ENCODE assay signal across 9 mouse cellular contexts in genomic region chr5:47014351-47014750, GRCm38 (mm10).
DNase-seq lines count a peak whose midpoint lies in the region; ATAC-seq lines count a peak whose summit lies in the region.
"Had no signal": no experiment of that assay in that cellular context is flagged by ENCODE, and none has a peak within 500 bp of the region (broad histone marks: within the 10 kb centered on the region; RNA-seq: fewer than 3 reads in every experiment).

No protein-coding gene starts in this region.

- H3K4me2 ChIP-seq in forebrain, embryonic 16.5 days (ENCODE audit: low read length): no peak overlapping the region
- no peak overlapping the region for H3K4me2 ChIP-seq in midbrain, embryonic 14.5 days (ENCODE audit: low read length)
- H3K4me2 ChIP-seq in midbrain, embryonic 13.5 days (replicated peaks): no peak overlapping the region

- no peak overlapping the region for H3K4me3 ChIP-seq in forebrain, embryonic 10.5 days
- no peak overlapping the region for H3K4me3 ChIP-seq in forebrain, embryonic 16.5 days (replicated peaks; ENCODE audit: low read length)
- no peak overlapping the region for H3K4me3 ChIP-seq in midbrain, embryonic 14.5 days (replicated peaks; ENCODE audit: low read depth, low read length)
- H3K4me3 ChIP-seq in midbrain, embryonic 13.5 days (replicated peaks): no peak overlapping the region

- peaks cover 4% of the 10 kb centered on the region; the same call in 1 of the 2 replicates for H3K9me3 ChIP-seq in forebrain, embryonic 10.5 days
- H3K9me3 ChIP-seq in forebrain, embryonic 16.5 days (ENCODE audit: control insufficient read depth, low read length): no peaks in the 10 kb centered on the region
- H3K9me3 ChIP-seq in midbrain, embryonic 14.5 days (ENCODE audit: control insufficient read depth, low read length): no peaks in the 10 kb centered on the region
- no peaks in the 10 kb centered on the region; the same call in 1 of the 2 replicates for H3K9me3 ChIP-seq in midbrain, embryonic 13.5 days

- H3K36me3 ChIP-seq in forebrain, embryonic 10.5 days (replicated peaks): no peaks in the 10 kb centered on the region
- H3K36me3 ChIP-seq in forebrain, embryonic 16.5 days (ENCODE audit: control insufficient read depth, insufficient read depth): no peaks in the 10 kb centered on the region
- no peaks in the 10 kb centered on the region for H3K36me3 ChIP-seq in midbrain, embryonic 14.5 days (ENCODE audit: control insufficient read depth, insufficient read depth, low read length)
- H3K36me3 ChIP-seq in midbrain, embryonic 13.5 days: no peaks in the 10 kb centered on the region

- H3K9ac ChIP-seq in forebrain, embryonic 16.5 days (replicated peaks; ENCODE audit: low read depth, low read length): no peak overlapping the region
- no peak overlapping the region for H3K9ac ChIP-seq in midbrain, embryonic 14.5 days (replicated peaks; ENCODE audit: low read length)
- H3K9ac ChIP-seq in midbrain, embryonic 13.5 days (replicated peaks): no peak overlapping the region

- H3K27ac ChIP-seq in forebrain, embryonic 10.5 days: no peak overlapping the region
- H3K27ac ChIP-seq in forebrain, embryonic 16.5 days (ENCODE audit: low read length): no peak overlapping the region
- no peak overlapping the region for H3K27ac ChIP-seq in midbrain, embryonic 14.5 days (replicated peaks; ENCODE audit: low read depth, low read length)
- no peak overlapping the region for H3K27ac ChIP-seq in midbrain, embryonic 13.5 days

- no peaks in the 10 kb centered on the region for H3K4me1 ChIP-seq in forebrain, embryonic 10.5 days
- no peaks in the 10 kb centered on the region for H3K4me1 ChIP-seq in forebrain, embryonic 16.5 days (replicated peaks; ENCODE audit: control insufficient read depth, insufficient read depth, low read length)
- H3K4me1 ChIP-seq in midbrain, embryonic 14.5 days (ENCODE audit: control insufficient read depth, insufficient read depth, low read length): no peaks in the 10 kb centered on the region
- no peaks in the 10 kb centered on the region for H3K4me1 ChIP-seq in midbrain, embryonic 13.5 days (replicated peaks)

- no peaks in the 10 kb centered on the region for H3K27me3 ChIP-seq in forebrain, embryonic 10.5 days (ENCODE audit: poor library complexity, severe bottlenecking)
- H3K27me3 ChIP-seq in forebrain, embryonic 16.5 days (replicated peaks; ENCODE audit: control insufficient read depth, insufficient read depth, low read length): no peaks in the 10 kb centered on the region
- H3K27me3 ChIP-seq in midbrain, embryonic 14.5 days (ENCODE audit: control insufficient read depth, insufficient read depth, low read length): no peaks in the 10 kb centered on the region
- no peaks in the 10 kb centered on the region for H3K27me3 ChIP-seq in midbrain, embryonic 13.5 days
- H3K27me3 ChIP-seq: CH12.LX had no signal

- peak; percentile 24 for DNase-seq in forebrain, embryonic 10.5 days (ENCODE audit: extremely low spot score, low spot score)
- peak; percentile 77 for DNase-seq in midbrain, embryonic 14.5 days
- peak; percentile 1 for DNase-seq in c-Kit-positive CD71-positive TER-119-negative erythroid progenitor cells, embryonic 14.5 days (ENCODE audit: low read depth)
- peak; percentile 66 for DNase-seq in lung, postnatal 10 days

- ATAC-seq in forebrain, embryonic 16.5 days: no peak
- ATAC-seq in midbrain, embryonic 14.5 days (ENCODE audit: low FRiP score, low TSS enrichment): no peak
- no peak for ATAC-seq in midbrain, embryonic 13.5 days
- peak; percentile 66 to 83; a peak in 3 of 4 replicates for ATAC-seq in hematopoietic stem cell, adult 5-6 weeks (replicated peaks in 1 of 2; ENCODE audit: insufficient read depth in 1 of 2, low FRiP score in 2 of 2, low TSS enrichment in 1 of 2, low read depth in 1 of 2, poor library complexity in 2 of 2, severe bottlenecking in 2 of 2)
- no peak for ATAC-seq in inflammation-experienced regulatory T-cells, adult 6 months

Comparison
In these comparisons a context has a peak if more than half of its experiments do, and no peak if none do; other contexts are left out.
1. DNase-seq: peak in every context shown above with its lines; median percentile 77 in midbrain, embryonic 14.5 days; 66 in lung, postnatal 10 days; 24 in forebrain, embryonic 10.5 days; 1 in c-Kit-positive CD71-positive TER-119-negative erythroid progenitor cells, embryonic 14.5 days.
2. ATAC-seq: peak in hematopoietic stem cell, adult 5-6 weeks (2 of 2); none in forebrain, embryonic 16.5 days (single experiment), midbrain, embryonic 14.5 days (single experiment), midbrain, embryonic 13.5 days (single experiment) and inflammation-experienced regulatory T-cells, adult 6 months (single experiment).